In genomic region chr10:24596003-24596868, GRCm38 (mm10) we compare ENCODE assay signal across 9 mouse cellular contexts. TPM values are rescaled to one million over a fixed set of nuclear protein-coding genes. Genes with fewer than 3 reads are reported as not detected.
A peak's percentile ranks its signal among the peaks of the same experiment; 100 is the strongest.
DNase-seq lines count a peak whose midpoint lies in the region; ATAC-seq and TF ChIP-seq lines count a peak whose summit lies in the region.
"Had no signal": no experiment of that assay in that cellular context is flagged by ENCODE, and none has a peak within 500 bp of the region (broad histone marks: within the 10 kb centered on the region; RNA-seq: fewer than 3 reads in every experiment).

No protein-coding gene starts in this region.

- peak; percentile 4; the same call in 1 of the 2 replicates for ATAC-seq in cerebellum, adult (ENCODE audit: insufficient number of reproducible peaks, low FRiP score, low TSS enrichment)
- ATAC-seq in forebrain, embryonic 12.5 days (ENCODE audit: low FRiP score) = peak; percentile 21
- ATAC-seq in limb, embryonic 14.5 days (ENCODE audit: low FRiP score, low read depth) = peak; percentile 16; the same call in 1 of the 2 replicates
- peak; percentile 70 for ATAC-seq in neural tube, embryonic 12.5 days (ENCODE audit: low FRiP score, low read depth)

- peak overlapping the region; percentile 74 for H3K4me2 ChIP-seq in forebrain, embryonic 12.5 days
- peak overlapping the region; percentile 70 for H3K4me2 ChIP-seq in limb, embryonic 14.5 days (replicated peaks; ENCODE audit: low read depth, low read length, severe bottlenecking)
- peak overlapping the region; percentile 80 for H3K4me2 ChIP-seq in neural tube, embryonic 12.5 days (replicated peaks)

- peak overlapping the region; percentile 68 for H3K9ac ChIP-seq in forebrain, embryonic 12.5 days
- peak overlapping the region; percentile 87 for H3K9ac ChIP-seq in limb, embryonic 14.5 days (ENCODE audit: low read depth, low read length, severe bottlenecking)
- H3K9ac ChIP-seq in neural tube, embryonic 12.5 days = peak overlapping the region; percentile 68

- no peaks in the 10 kb centered on the region for H3K9me3 ChIP-seq in forebrain, embryonic 12.5 days
- no peaks in the 10 kb centered on the region for H3K9me3 ChIP-seq in hindbrain, embryonic 10.5 days
- no peaks in the 10 kb centered on the region for H3K9me3 ChIP-seq in limb, embryonic 14.5 days (ENCODE audit: control insufficient read depth, low read length)
- no peaks in the 10 kb centered on the region for H3K9me3 ChIP-seq in neural tube, embryonic 12.5 days

- peaks cover 14% of the 10 kb centered on the region; the same call in 1 of the 2 replicates for H3K4me1 ChIP-seq in forebrain, embryonic 12.5 days
- H3K4me1 ChIP-seq in hindbrain, embryonic 10.5 days (replicated peaks) = peaks cover 64% of the 10 kb centered on the region
- H3K4me1 ChIP-seq in limb, embryonic 14.5 days (ENCODE audit: control insufficient read depth, insufficient read depth, low read length) = peaks cover 34% of the 10 kb centered on the region
- H3K4me1 ChIP-seq in neural tube, embryonic 12.5 days = peaks cover 8% of the 10 kb centered on the region

- H3K27ac ChIP-seq in forebrain, embryonic 12.5 days = peak overlapping the region; percentile 63; the same call in 1 of the 2 replicates
- peak overlapping the region; percentile 96 for H3K27ac ChIP-seq in hindbrain, embryonic 10.5 days
- peak overlapping the region; percentile 90 for H3K27ac ChIP-seq in limb, embryonic 14.5 days (replicated peaks; ENCODE audit: low read depth, low read length)
- H3K27ac ChIP-seq in neural tube, embryonic 12.5 days = no peak overlapping the region

- no peak for DNase-seq in cerebellum, adult 11-12 months
- DNase-seq in R1 (ENCODE audit: low read depth, low spot score) = peak; percentile 46
- DNase-seq in hindbrain, embryonic 10.5 days (ENCODE audit: low spot score) = peak; percentile 40
- peak; percentile 55 for DNase-seq in limb, embryonic 14.5 days (ENCODE audit: low spot score)
- DNase-seq in layer of hippocampus, adult 8-10 months (ENCODE audit: low spot score in 2 of 2) = no peak

- WGBS in forebrain, embryonic 12.5 days = 16% methylated on average over 31 of the region's 31 CpGs
- WGBS in hindbrain, embryonic 10.5 days = 10% methylated on average over 31 of the region's 31 CpGs
- 23% methylated on average over 31 of the region's 31 CpGs for WGBS in limb, embryonic 14.5 days
- 18% methylated on average over 31 of the region's 31 CpGs for WGBS in neural tube, embryonic 12.5 days

- no peak for TF ChIP-seq POLR2A in limb, embryonic 14.5 days (IDR thresholded peaks at IDR 0.05; ENCODE audit: borderline replicate concordance, extremely low read depth, insufficient read depth, insufficient read length)

- peaks cover 11% of the 10 kb centered on the region; the same call in 1 of the 2 replicates for H3K27me3 ChIP-seq in forebrain, embryonic 12.5 days
- no peaks in the 10 kb centered on the region for H3K27me3 ChIP-seq in hindbrain, embryonic 10.5 days (ENCODE audit: insufficient read depth, poor library complexity, severe bottlenecking)
- no peaks in the 10 kb centered on the region for H3K27me3 ChIP-seq in limb, embryonic 14.5 days (ENCODE audit: control insufficient read depth, insufficient read depth, low read length)
- no peaks in the 10 kb centered on the region for H3K27me3 ChIP-seq in neural tube, embryonic 12.5 days (replicated peaks)

- H3K36me3 ChIP-seq in forebrain, embryonic 12.5 days (replicated peaks) = no peaks in the 10 kb centered on the region
- H3K36me3 ChIP-seq in hindbrain, embryonic 10.5 days = peaks cover 9% of the 10 kb centered on the region; the same call in 1 of the 2 replicates
- H3K36me3 ChIP-seq in limb, embryonic 14.5 days (ENCODE audit: control insufficient read depth, insufficient read depth, low read length) = no peaks in the 10 kb centered on the region
- no peaks in the 10 kb centered on the region for H3K36me3 ChIP-seq in neural tube, embryonic 12.5 days

- peak overlapping the region; percentile 61 for H3K4me3 ChIP-seq in forebrain, embryonic 12.5 days (replicated peaks)
- peak overlapping the region; percentile 83 for H3K4me3 ChIP-seq in hindbrain, embryonic 10.5 days
- peak overlapping the region; percentile 85 for H3K4me3 ChIP-seq in limb, embryonic 14.5 days (replicated peaks; ENCODE audit: low read length)
- peak overlapping the region; percentile 61 for H3K4me3 ChIP-seq in neural tube, embryonic 12.5 days

RNA-seq across cellular contexts. Expression of gene Ccn2, which starts 1.0 kb away (rescaled TPM):
- polyA plus RNA-seq in forebrain, embryonic 12.5 days (2016; fragmentation: Nextera tagmentation; extraction: Ambion mirVana) = 5.0 and 7.7 TPM in 2 replicates
- 7.2 and 8.3 TPM in 2 replicates for polyA plus RNA-seq in hindbrain, embryonic 10.5 days (2016; fragmentation: Nextera tagmentation; extraction: Ambion mirVana)
- 103 and 134 TPM in 2 replicates for polyA plus RNA-seq in limb, embryonic 14.5 days (2012; rRNA removed)
- polyA plus RNA-seq in limb, embryonic 14.5 days (2014; fragmentation: Nextera tagmentation; extraction: Ambion mirVana) = 13.5 and 15.8 TPM in 2 replicates
- 3.9 and 5.9 TPM in 2 replicates for polyA plus RNA-seq in neural tube, embryonic 12.5 days (2016; fragmentation: Nextera tagmentation; extraction: Ambion mirVana)
- 10 to 100 TPM in 3 of 4 experiments, 1 to 10 TPM in 1; 9.8 to 18.3 (median 10.7) TPM for total RNA-seq in layer of hippocampus, adult 8-10 months (2022)
- total RNA-seq: hematopoietic stem cell, adult 5-6 weeks had no signal

Comparison
In these comparisons a context has a peak if more than half of its experiments do, and no peak if none do; other contexts are left out.
1. ATAC-seq: peak in every context shown above with its lines; median percentile 70 in neural tube, embryonic 12.5 days; 21 in forebrain, embryonic 12.5 days; 16 in limb, embryonic 14.5 days; 4 in cerebellum, adult.
2. DNase-seq: peak in R1 (single experiment), hindbrain, embryonic 10.5 days (single experiment) and limb, embryonic 14.5 days (single experiment); none in cerebellum, adult 11-12 months (single experiment) and layer of hippocampus, adult 8-10 months (0 of 2).
3. Peak in every context shown above with its lines, with median percentiles within 50 percentile points of each other: H3K4me2 ChIP-seq, H3K4me3 ChIP-seq and H3K9ac ChIP-seq.